Mouse (Mus musculus) cortical plate, adult 2 months (tissue): ENCODE measurements at regions not wholly inside any gene's neighbourhood (a gene's known extent, or its start where the extent isn't known, plus 50 kb on each side); places are given as distances from the start of the nearest gene placed in this dataset.

ENCODE experiments used
- H3K27ac ChIP-seq: fragments of 200-500 bp; 2 replicates; pipeline ENCODE4 v1.5.1; 2012; ENCODE audit warnings: low read length, control low read depth, inconsistent platforms; ENCODE audit not compliant: insufficient read depth
- H3K4me1 ChIP-seq: fragments of 200-500 bp; 2 replicates; pipeline ENCODE4 v1.6.1; 2011; ENCODE audit warnings: low read length; ENCODE audit not compliant: control insufficient read depth, insufficient read depth
- H3K4me3 ChIP-seq: fragments of 200-500 bp; 2 replicates; pipeline ENCODE4 v1.5.1; 2011; ENCODE audit warnings: mild to moderate bottlenecking, low read length, control low read depth; ENCODE audit not compliant: insufficient read depth
- CTCF ChIP-seq: fragments of 200-500 bp; IDR thresholded peaks from 2 replicates; pipeline ENCODE4 v1.5.1; 2011; ENCODE audit warnings: mild to moderate bottlenecking, control low read depth, low read length; ENCODE audit not compliant: insufficient read depth; ENCODE audit errors: extremely low read depth
- POLR2A ChIP-seq: fragments of 200-500 bp; IDR thresholded peaks from 2 replicates; pipeline ENCODE4 v1.6.1; 2011; ENCODE audit warnings: mild to moderate bottlenecking, low read length, control low read depth; ENCODE audit not compliant: insufficient read depth; ENCODE audit errors: extremely low read depth

DNA sequence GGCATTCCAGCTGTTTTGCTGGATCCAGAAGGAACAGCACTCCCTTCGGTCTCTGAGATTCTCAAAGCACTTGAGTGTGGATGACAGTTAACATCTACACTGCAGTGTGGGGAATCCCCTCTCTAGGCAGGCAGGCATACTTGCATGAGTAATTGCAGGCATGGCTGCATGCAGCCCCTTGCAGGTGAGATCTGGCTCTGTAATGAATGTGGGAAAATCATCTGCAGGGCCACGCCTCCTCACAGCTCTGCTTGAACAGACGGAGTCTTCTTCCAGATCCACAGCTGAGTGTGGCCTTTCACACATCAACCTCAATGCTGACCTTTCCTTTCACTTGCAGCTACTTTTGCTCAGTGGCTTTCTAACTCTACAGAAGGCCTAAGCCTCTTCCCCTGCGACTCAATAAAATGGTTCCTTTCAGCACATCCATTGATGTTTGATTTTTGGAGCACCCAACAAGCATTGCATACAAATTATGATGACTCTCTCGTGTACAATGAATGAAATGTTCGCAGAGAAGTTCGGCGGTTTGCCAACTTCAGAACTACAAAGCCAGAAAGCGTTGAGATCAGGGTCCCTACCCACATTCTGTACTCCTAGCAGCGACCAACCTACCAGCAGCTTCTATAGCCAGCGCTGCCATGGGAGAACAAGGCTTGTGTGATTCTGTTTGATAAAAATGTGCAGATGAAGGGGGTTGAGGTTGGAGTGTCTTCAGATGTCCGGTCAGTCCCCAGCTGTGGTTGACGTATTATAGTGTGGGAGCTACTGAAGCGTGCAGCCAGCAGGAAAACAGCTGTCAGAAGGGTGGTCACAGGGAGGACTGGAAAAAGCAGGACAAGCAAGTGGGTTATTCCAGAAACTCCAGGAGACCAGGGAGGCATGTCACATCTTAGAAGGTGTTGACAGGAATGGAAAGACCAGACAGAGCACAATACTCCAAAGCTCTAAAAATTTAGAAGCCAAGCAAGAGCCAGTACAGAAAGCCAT lies 211.1 kb downstream of the Gm5447 start:
- Histone ChIP-seq H3K27ac (no peak overlapping the region), H3K4me3 (no peak overlapping the region), H3K4me1 (no peaks in the 10 kb centered on the region)
- TF ChIP-seq POLR2A: no peak
- TF ChIP-seq CTCF: no peak

- Histone ChIP-seq H3K4me3 (no peak overlapping the region), H3K27ac (no peak overlapping the region), H3K4me1 (no peaks in the 10 kb centered on the region)
- no peak for TF ChIP-seq POLR2A
- no peak for TF ChIP-seq CTCF
Observed at GRCm38 (mm10) chr13:31186805-31187589, 213.0 kb downstream of the Gm5447 start.

GRCm38 (mm10) chr13:31189116-31189515 lies 215.1 kb downstream of the Gm5447 start:
- Histone ChIP-seq H3K4me1 (no peaks in the 10 kb centered on the region), H3K4me3 (no peak overlapping the region), H3K27ac (no peak overlapping the region)
- no peak for TF ChIP-seq CTCF
- no peak for TF ChIP-seq POLR2A

DNA sequence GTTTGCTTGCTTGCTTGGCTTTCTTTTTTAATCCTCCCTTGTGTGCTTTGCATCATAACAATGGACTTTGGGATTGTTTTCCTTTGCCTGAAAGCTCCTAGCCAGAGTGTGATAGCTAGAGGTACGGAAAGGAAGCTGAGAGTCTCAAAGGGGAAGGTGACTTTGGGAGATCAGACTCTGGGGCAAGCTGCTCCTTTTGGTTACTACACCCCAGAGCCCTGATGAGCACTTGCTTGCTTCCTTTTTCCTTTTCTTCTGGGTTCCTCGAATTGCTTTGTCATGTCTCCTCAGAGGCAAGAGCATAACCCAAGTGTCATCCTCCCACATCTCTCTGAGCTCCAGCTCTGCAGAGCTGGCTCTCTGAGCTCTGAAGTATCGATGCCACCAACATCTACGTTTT lies 216.0 kb downstream of the Gm5447 start:
- no peaks in the 10 kb centered on the region for H3K4me1 ChIP-seq
- TF ChIP-seq POLR2A: no peak
- TF ChIP-seq CTCF: no peak
- no peak overlapping the region for H3K4me3 ChIP-seq
- H3K27ac ChIP-seq: no peak overlapping the region

GRCm38 (mm10) chr13:31191344-31192139 lies 217.5 kb downstream of the Gm5447 start:
- Histone ChIP-seq H3K4me1 (no peaks in the 10 kb centered on the region), H3K27ac (no peak overlapping the region), H3K4me3 (no peak overlapping the region)
- no peak for TF ChIP-seq POLR2A
- no peak for TF ChIP-seq CTCF

- no peak for TF ChIP-seq POLR2A
- no peak for TF ChIP-seq CTCF
- H3K4me1 ChIP-seq: no peaks in the 10 kb centered on the region
- no peak overlapping the region for H3K27ac ChIP-seq
- no peak overlapping the region for H3K4me3 ChIP-seq
Observed at GRCm38 (mm10) chr13:31194971-31195370, 221.0 kb downstream of the Gm5447 start.

- no peak overlapping the region for H3K4me3 ChIP-seq
- H3K4me1 ChIP-seq: no peaks in the 10 kb centered on the region
- H3K27ac ChIP-seq: no peak overlapping the region
- no peak for TF ChIP-seq POLR2A
- TF ChIP-seq CTCF: no peak
Observed at GRCm38 (mm10) chr13:31196546-31196945, 222.5 kb downstream of the Gm5447 start.

DNA sequence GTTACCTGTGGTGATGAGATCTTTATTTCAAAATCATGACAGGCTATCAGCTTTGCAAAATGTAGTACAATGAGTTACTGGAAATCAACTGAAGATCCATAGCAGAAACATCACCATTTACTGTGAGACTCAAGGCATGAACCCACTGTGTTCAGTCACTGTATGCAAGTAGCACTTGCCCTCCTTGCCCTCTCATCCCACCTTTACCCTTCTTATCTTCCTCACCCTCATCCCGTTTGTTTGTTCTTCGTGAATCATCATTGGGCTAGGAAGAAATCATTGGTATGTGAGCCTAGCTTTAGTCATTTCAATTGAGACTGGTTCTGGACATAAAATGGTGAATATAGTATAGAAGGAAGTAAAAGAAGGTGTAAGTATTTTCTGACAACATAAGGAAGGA lies 223.6 kb downstream of the Gm5447 start:
- Histone ChIP-seq H3K4me3 (no peak overlapping the region), H3K4me1 (no peaks in the 10 kb centered on the region), H3K27ac (no peak overlapping the region)
- TF ChIP-seq POLR2A (no peak), CTCF (no peak)

DNA sequence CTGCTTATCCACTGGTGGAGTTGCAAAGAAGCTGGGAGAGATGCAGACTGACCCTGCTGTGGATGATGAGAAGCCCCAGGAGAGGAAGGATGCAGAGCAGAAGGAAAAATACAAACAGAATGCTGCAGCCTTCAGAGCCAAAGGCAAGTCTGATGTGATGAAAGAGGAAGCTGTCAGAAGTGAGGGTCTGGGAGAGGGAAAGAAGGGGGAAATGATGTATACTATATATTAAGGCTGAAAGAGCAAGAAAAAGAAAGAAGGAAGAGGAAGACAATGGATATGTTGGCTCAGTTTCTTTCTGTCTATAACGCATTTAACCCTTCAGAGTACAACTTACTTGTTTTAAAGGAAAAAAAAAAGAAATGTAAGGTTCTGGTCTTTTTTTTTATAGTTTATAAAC lies 225.4 kb downstream of the Gm5447 start:
- H3K4me1 ChIP-seq: no peaks in the 10 kb centered on the region
- H3K4me3 ChIP-seq: no peak overlapping the region
- no peak for TF ChIP-seq CTCF
- no peak for TF ChIP-seq POLR2A
- H3K27ac ChIP-seq: no peak overlapping the region
